Mouse (Mus musculus): ENCODE results near the gene Camkv.

DNA sequence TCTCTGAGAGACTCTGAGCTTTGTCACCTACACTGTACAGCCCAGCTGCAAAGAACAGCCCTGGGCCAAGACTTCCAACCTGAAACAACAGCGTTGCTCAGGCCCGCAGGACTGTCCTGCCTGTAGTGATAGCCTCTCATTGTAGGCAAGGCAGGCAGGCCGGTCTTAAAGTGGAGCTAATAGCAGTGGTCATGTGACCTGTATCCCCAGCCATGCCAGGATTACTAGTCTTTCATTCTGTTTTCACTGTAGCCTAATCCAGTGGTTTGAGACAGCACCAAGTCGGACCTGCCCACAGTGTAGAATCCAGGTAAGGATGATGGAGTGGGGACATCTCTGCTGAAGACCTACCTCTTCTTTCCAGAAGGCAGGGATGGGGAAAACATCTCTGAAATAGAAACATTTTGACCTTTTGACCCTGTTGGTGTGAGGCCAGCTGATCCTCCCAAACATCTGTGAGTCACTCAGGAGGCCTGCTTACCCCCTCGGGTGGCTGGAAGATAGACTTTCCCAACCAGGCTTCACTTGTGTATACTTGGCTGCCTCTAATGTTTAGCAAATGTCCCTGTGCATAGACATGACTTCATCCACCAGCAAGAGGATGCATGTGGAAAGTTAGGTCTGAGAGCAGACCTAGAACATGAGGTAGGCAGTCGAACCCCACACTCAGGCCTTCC, 20.3 kb downstream of the Camkv start:
- no peak for TF ChIP-seq SMC3 (IDR thresholded peaks at IDR 0.05; ENCODE audit: low read depth, low read length)
- no peak for TF ChIP-seq POLR2AphosphoS2 (IDR thresholded peaks at IDR 0.05; ENCODE audit: low read depth, low read length)
- TF ChIP-seq TBP (conservative IDR thresholded peaks at IDR 0.05; ENCODE audit: low read depth, low read length): no peak
- TF ChIP-seq ZMIZ1 (IDR thresholded peaks at IDR 0.05; ENCODE audit: low read depth, low read length): no peak
- no peak for TF ChIP-seq POLR2A (IDR thresholded peaks at IDR 0.05; ENCODE audit: low read depth, low read length)
- TF ChIP-seq ZC3H11A (IDR thresholded peaks at IDR 0.05; ENCODE audit: low read depth, low read length): no peak

All from CH12.LX (cell line).